Mouse (Mus musculus) limb, embryonic 13.5 days (tissue): ENCODE results near the gene Sarm1. TPM values are rescaled to one million over a fixed set of nuclear protein-coding genes. Genes with fewer than 3 reads are reported as not detected.

Source experiments
- ATAC-seq: fragments of 200-750 bp; cut with Nextera tagmentation; 2 replicates; pipeline ENCODE4 v1.8.0; 2017; ENCODE audit warnings: low read depth, moderate number of reproducible peaks, moderate TSS enrichment; ENCODE audit not compliant: low FRiP score
- H3K27ac ChIP-seq: fragments of 300-500 bp; sonication (generic); 2 replicates; pipeline ENCODE4 v1.5.1; 2015; ENCODE audit warnings: inconsistent platforms, mild to moderate bottlenecking, moderate library complexity
- H3K27me3 ChIP-seq: fragments of 300-500 bp; sonication (generic); 2 replicates; pipeline ENCODE4 v1.6.1; 2015; ENCODE audit warnings: mild to moderate bottlenecking, inconsistent platforms
- H3K36me3 ChIP-seq: fragments of 300-500 bp; sonication (generic); 2 replicates; pipeline ENCODE4 v1.6.1; 2015; ENCODE audit warnings: inconsistent platforms, mild to moderate bottlenecking, moderate library complexity
- H3K4me1 ChIP-seq: fragments of 300-500 bp; sonication (generic); 2 replicates; pipeline ENCODE4 v1.6.1; 2015; ENCODE audit warnings: inconsistent platforms
- H3K4me2 ChIP-seq: fragments of 300-500 bp; sonication (generic); replicated peaks from 2 replicates; pipeline ENCODE4 v1.6.1; 2015; ENCODE audit warnings: inconsistent platforms, mild to moderate bottlenecking, moderate library complexity
- H3K4me3 ChIP-seq: fragments of 300-500 bp; sonication (generic); 2 replicates; pipeline ENCODE4 v1.5.1; 2015; ENCODE audit warnings: moderate library complexity, mild to moderate bottlenecking, inconsistent platforms
- H3K9ac ChIP-seq: fragments of 300-500 bp; sonication (generic); 2 replicates; pipeline ENCODE4 v1.6.1; 2015; ENCODE audit warnings: mild to moderate bottlenecking, inconsistent platforms
- H3K9me3 ChIP-seq: fragments of 300-500 bp; sonication (generic); 2 replicates; pipeline ENCODE4 v1.6.1; 2016; ENCODE audit warnings: inconsistent platforms
- WGBS: fragments of 180-500 bp; shearing (Covaris S2); methylation state at CpG from one replicate; pipeline ENCODE4 v1.1.7; 2015; 5-methylcytosine and 5-hydroxymethylcytosine counted together
- polyA plus RNA-seq: library from polyadenylated mRNA; unstranded; fragments of >200 nt; fragmentation: Nextera tagmentation; extraction: Ambion mirVana; gene quantifications from 2 replicates; pipeline ENCODE4 v1.2.1, GENCODE M21; 2015

Gene Sarm1
- polyA plus RNA-seq, 1 experiment from 2014 or later = 2.6 TPM

DNA sequence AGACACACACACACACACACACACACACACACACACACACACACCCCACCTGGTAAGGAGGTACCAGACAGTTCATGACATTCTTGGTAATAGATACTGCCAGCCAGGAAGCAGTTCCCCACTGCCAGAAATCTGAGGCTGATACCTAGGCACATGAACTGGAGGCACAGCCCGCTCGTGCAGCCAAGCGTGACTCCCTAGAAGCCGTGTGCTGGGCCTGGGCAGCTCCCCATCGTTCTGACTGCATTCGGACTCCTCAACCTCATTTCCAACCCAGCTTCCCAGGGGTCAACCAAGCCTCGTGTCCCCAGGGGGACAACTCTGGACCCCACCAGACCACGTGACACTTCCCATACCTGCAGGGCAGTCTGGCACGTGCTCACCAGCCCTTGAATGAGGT, 31.2 kb upstream of the Sarm1 start:
- Histone ChIP-seq H3K4me2 (no peak overlapping the region), H3K27me3 (no peaks in the 10 kb centered on the region), H3K36me3 (peaks cover 79% of the 10 kb centered on the region), H3K4me3 (no peak overlapping the region), H3K27ac (no peak overlapping the region), H3K9ac (no peak overlapping the region), H3K9me3 (no peaks in the 10 kb centered on the region), H3K4me1 (no peaks in the 10 kb centered on the region)
- ATAC-seq = no peak
- WGBS = 91% methylated on average over 9 of the region's 9 CpGs

DNA sequence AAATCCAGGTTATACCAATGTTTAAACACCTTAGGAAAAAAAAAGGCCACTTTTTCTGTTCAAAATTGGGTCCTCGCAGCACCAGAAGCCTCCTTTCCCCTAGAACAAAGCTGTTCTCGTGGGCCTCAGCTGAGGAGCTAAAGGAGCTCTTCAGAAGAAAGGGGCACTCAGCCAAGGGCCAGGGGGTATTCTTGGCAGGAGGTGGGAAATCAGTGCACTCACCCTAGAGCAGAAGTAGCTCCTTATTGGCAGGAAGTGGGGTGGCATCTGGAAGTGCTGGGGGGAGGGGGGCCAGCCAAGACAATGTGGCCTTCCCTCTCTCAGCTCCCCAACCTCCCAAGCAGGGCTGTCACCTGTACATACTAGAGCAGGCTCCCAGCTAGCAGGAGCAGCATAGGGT, 27.3 kb upstream of the Sarm1 start:
- no peak overlapping the region for H3K27ac ChIP-seq
- no peak for ATAC-seq
- H3K4me2 ChIP-seq = no peak overlapping the region
- WGBS = 81% methylated on average over 2 of the region's 2 CpGs
- no peak overlapping the region for H3K4me3 ChIP-seq
- no peak overlapping the region for H3K9ac ChIP-seq
- no peaks in the 10 kb centered on the region for H3K27me3 ChIP-seq
- H3K9me3 ChIP-seq = no peaks in the 10 kb centered on the region
- H3K4me1 ChIP-seq = no peaks in the 10 kb centered on the region
- H3K36me3 ChIP-seq = peaks cover 100% of the 10 kb centered on the region

DNA sequence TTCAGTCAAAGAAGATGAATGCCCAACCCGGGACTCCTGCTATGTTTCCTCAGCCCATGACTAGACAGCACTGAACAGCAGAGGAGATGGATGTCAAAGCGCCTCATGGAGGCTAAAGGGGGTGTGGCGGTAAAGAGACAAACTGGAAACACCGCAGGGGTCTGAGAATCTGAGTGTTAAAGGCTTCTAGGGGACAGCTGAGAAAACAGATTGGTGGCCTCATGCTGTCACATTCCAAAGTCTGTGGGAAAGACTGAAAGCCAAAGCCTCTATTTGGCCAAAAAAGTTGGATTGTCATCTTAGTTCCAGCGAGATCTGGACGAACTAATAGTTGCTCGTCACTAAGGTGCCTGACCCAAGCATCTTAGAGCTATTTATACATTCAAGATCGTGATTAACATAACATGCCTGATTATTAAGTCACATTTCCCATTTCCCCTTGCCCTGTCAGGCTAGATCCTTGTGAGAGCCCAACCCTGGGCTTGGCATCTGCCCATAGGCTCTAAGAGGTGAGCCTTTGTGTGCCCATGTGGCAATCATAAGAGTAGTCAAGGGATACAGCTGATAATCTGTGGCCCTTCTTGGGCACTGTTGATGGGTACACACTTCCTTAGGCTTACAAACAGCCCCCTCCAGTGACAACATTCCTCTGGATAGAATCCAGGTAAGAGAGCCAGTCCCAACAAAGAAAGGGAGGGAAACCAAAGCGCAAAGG, 25.8 kb upstream of the Sarm1 start:
- WGBS = 90% methylated on average over 9 of the region's 9 CpGs
- Histone ChIP-seq H3K9ac (no peak overlapping the region), H3K4me1 (no peaks in the 10 kb centered on the region), H3K9me3 (no peaks in the 10 kb centered on the region), H3K27me3 (no peaks in the 10 kb centered on the region), H3K36me3 (peaks cover 100% of the 10 kb centered on the region), H3K4me2 (no peak overlapping the region), H3K4me3 (no peak overlapping the region), H3K27ac (no peak overlapping the region)
- no peak for ATAC-seq

DNA sequence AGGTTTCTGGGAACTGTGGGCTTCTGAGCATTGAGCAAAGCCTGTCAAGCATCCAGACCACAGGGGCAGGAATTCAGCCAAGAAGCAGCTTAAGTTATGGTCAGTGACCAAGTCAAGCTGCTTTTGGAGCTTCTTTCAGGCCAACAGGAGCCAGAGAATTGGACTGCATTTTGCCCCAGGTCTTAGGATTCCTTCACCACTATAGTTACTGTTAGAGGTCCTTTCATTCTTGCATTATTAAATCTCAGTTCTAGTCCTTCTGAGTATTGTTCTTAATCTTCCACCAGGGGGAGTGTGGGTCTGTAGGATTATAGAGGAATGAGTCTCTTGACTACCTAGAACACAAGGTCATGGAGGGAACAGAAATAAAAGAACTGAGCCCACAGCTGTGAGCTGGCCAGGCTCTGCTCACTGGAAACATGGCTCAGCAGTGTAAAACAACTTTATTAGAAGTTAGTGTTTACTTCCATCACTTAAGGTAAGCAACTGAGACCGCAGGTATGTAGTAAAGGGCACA, 25.0 kb upstream of the Sarm1 start:
- Histone ChIP-seq H3K27me3 (no peaks in the 10 kb centered on the region), H3K36me3 (peaks cover 100% of the 10 kb centered on the region), H3K9me3 (no peaks in the 10 kb centered on the region), H3K9ac (no peak overlapping the region), H3K4me2 (no peak overlapping the region), H3K4me3 (no peak overlapping the region), H3K27ac (no peak overlapping the region), H3K4me1 (no peaks in the 10 kb centered on the region)
- 89% methylated on average over 1 of the region's 1 CpGs for WGBS
- no peak for ATAC-seq

DNA sequence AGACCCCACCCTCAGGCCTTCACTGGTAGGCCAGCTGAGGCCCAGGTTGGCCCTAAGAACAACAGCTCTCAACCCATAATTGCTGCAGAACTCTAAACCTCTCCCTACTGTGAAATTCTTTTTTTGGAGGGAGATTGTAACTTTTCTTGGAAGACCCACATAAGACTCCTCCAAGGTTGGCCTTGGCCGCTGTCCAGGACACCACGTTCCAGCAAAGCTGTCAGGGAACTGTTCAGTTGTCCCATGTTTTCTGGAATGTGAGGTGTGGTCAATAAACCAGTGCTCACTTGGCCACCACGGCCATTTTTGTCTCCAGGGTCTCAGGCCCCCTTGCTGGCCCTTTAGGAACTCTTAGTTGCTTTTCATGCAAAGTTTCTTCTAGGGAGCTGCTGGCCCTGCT, 24.3 kb upstream of the Sarm1 start:
- Histone ChIP-seq H3K4me2 (no peak overlapping the region), H3K27me3 (no peaks in the 10 kb centered on the region), H3K27ac (no peak overlapping the region), H3K4me1 (no peaks in the 10 kb centered on the region), H3K9ac (no peak overlapping the region), H3K36me3 (peaks cover 96% of the 10 kb centered on the region), H3K4me3 (no peak overlapping the region), H3K9me3 (no peaks in the 10 kb centered on the region)
- no peak for ATAC-seq
- 90% methylated on average over 3 of the region's 3 CpGs for WGBS

DNA sequence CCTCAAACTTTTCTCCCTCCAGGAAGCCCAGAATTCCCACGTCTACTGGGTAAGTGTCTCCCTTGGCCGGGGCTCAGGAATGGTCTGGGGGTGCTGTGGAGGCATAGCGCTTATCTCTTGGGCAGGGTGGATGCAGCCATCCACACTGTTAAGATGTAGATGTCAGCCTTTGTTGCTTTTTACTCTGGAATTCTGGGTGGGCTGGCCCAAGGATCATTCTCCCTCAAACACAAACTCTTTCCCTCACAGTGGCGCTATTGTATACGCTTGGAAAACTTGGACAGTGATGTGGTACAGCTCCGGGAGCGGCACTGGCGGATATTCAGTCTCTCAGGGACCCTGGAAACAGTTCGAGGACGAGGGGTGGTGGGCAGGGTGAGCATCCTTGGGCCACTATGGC, 21.4 kb upstream of the Sarm1 start:
- Histone ChIP-seq H3K9ac (no peak overlapping the region), H3K27ac (peak overlapping the region; percentile 15; the same call in 1 of the 2 replicates), H3K4me1 (no peaks in the 10 kb centered on the region), H3K4me3 (no peak overlapping the region), H3K27me3 (no peaks in the 10 kb centered on the region), H3K36me3 (peaks cover 94% of the 10 kb centered on the region), H3K4me2 (no peak overlapping the region), H3K9me3 (no peaks in the 10 kb centered on the region)
- WGBS = 95% methylated on average over 10 of the region's 10 CpGs
- no peak for ATAC-seq

DNA sequence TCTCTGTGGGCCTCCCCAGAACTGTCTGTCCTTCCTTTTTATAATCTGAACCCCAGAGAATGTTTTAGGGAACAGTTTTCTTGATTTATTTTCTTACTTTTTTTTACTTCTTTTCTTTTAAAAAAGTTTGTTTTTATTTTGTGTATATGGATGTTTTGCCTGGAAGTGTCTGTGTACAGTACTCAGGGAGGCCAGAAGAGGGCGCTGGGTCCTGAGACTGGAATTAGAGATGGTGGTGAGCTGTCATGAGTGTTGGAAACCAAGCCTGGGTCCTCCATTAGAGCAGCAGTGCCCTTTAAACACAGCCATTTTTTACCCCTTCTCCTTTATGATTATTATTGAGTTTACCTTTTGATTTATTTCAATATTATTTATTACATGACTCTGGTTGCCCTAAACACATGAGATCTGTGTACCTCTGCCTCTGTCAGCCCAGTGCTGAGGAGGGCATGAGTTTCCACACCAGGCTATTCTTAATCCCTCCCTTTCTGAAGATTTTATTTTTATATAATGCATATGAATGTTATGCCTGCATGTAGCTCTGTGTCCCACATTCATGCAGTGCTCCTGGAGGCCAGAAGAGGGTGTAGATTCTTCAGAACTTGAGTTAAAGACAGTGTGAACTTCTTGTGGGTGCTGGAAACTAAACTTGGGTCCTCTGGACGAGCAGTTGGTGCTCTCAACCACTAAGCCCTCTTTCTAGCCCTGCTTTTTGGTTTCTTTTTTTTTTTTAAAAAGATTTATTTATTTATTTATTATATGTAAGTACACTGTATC, 18.2 kb upstream of the Sarm1 start:
- no peak overlapping the region for H3K9ac ChIP-seq
- no peak for ATAC-seq
- WGBS = 56% methylated on average over 2 of the region's 2 CpGs
- H3K4me2 ChIP-seq = no peak overlapping the region
- H3K4me1 ChIP-seq = peaks cover 15% of the 10 kb centered on the region
- no peak overlapping the region for H3K27ac ChIP-seq
- peaks cover 66% of the 10 kb centered on the region for H3K36me3 ChIP-seq
- no peaks in the 10 kb centered on the region for H3K27me3 ChIP-seq
- H3K4me3 ChIP-seq = no peak overlapping the region
- H3K9me3 ChIP-seq = no peaks in the 10 kb centered on the region

DNA sequence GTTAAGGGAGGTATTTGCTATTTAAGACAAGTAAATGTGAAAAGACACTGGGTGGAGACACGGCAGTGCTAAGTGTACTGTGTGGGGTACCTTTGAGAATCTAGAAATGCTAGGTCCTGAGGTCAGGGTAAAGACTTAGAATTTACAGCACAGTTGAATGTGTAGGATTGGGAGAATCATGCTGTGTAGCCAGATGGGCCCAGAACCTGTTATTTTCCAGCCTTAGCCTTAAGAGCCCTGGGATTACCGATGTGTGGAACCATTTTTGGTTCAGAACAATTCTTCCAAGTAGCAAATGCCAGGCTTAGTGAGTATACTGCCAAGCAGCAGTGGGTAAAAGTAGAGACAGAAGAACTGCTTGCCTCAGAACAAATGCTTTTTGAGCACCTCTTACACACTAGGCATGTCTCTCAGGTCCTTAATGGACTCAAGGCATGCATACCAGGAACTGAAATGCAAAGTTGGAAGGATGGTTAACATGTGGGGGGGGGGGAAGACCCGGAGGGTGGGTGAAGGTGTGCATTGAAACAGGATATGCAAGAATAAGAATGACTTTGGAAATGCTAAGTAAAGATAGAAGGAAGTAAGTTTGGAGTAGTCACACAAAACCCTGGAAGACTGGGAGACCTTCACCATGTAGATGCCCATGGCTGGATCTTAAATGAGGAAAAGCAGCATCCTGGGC, 15.7 kb upstream of the Sarm1 start:
- H3K4me1 ChIP-seq = peaks cover 16% of the 10 kb centered on the region
- H3K9me3 ChIP-seq = no peaks in the 10 kb centered on the region
- H3K36me3 ChIP-seq = peaks cover 54% of the 10 kb centered on the region
- peak overlapping the region; percentile 98 for H3K9ac ChIP-seq
- H3K4me2 ChIP-seq = peak overlapping the region; percentile 89
- H3K4me3 ChIP-seq = peak overlapping the region; percentile 92
- H3K27me3 ChIP-seq = no peaks in the 10 kb centered on the region
- H3K27ac ChIP-seq = no peak overlapping the region
- WGBS = 81% methylated on average over 3 of the region's 3 CpGs
- no peak for ATAC-seq

DNA sequence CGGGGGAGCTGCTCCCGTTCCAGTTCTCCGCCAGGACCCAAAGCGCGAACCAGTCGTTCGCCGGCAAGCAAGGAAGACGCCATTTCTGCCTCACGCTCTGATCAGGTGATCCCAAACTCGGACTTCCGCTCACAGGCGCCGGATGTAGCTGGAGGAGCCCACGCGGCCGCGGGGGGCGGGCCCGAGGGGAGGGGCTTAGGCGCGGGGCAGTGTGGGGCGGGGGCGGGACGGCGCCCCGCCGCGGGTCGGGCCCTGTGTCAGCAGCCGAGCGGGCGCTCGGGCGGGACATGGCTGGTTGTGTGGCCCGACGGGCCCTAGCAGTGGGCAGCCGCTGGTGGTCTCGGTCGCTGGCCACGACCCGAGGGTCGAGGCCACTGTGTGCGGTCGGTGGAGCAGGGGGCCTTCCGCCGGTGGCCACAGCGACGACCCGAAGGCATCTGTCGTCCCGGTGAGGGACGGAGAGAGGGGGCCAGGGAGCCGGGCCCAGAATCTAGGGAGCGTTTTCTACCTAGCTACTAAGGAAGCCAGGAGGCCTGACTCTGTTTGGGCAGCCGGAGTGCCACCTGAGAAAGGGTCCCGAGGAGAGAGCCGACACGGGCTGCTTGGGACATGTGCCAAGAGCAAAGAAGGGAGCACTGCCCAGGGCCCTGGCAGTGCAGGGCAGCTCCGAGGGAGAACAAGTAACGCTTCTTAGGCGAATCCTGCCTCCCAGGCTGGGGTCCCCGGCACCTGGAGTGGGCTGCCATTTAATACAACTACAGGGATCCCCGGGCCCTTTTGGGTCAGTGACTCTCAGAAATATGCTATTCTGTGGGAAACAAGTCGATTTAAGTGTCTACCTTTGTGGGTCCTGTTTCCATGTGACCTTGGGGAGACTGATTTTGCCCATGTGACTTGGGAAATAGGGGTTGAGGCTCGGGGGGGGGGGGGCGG, 14.7 kb upstream of the Sarm1 start, which contains the start of the genes Tmem199 and Poldip2:
Gene Tmem199, minus strand, starts transcription at position 148 of the 933 bp plus-strand sequence.
Gene Poldip2, plus strand, starts transcription at position 169 of the 933 bp plus-strand sequence.
- peak; percentile 96 for ATAC-seq
- peaks cover 16% of the 10 kb centered on the region for H3K4me1 ChIP-seq
- H3K9ac ChIP-seq = peak within 1 kb of the TSS; percentile 98
- H3K27me3 ChIP-seq = no peaks in the 10 kb centered on the region
- peak within 1 kb of the TSS; percentile 79 for H3K27ac ChIP-seq
- no peaks in the 10 kb centered on the region for H3K9me3 ChIP-seq
- peak within 1 kb of the TSS; percentile 89 for H3K4me2 ChIP-seq
- WGBS = under 1% methylated on average over 67 of the region's 67 CpGs
- peak within 1 kb of the TSS; percentile 92 for H3K4me3 ChIP-seq
- H3K36me3 ChIP-seq = peaks cover 54% of the 10 kb centered on the region

DNA sequence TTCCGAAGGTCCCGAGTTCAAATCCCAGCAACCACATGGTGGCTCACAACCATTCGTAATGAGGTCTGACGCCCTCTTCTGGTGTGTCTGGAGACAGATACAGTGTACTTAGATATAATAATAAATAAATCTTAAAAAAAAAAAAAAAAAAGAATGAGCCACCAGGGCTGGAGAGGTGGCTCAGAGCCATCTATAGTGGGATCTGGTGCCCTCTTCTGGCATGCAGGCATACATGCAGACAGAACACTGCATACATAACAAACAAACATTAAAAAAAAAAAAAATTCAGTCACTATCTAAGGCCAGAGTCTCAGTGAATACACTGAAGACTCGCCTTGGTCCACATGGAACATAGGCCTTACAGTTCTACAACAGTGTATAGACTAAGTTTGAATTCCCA, 11.6 kb upstream of the Sarm1 start:
- Histone ChIP-seq H3K4me1 (peaks cover 16% of the 10 kb centered on the region), H3K27me3 (no peaks in the 10 kb centered on the region), H3K9me3 (no peaks in the 10 kb centered on the region), H3K27ac (no peak overlapping the region), H3K4me2 (no peak overlapping the region), H3K36me3 (peaks cover 49% of the 10 kb centered on the region), H3K4me3 (no peak overlapping the region), H3K9ac (no peak overlapping the region)
- ATAC-seq = no peak
- 82% methylated on average over 5 of the region's 5 CpGs for WGBS

DNA sequence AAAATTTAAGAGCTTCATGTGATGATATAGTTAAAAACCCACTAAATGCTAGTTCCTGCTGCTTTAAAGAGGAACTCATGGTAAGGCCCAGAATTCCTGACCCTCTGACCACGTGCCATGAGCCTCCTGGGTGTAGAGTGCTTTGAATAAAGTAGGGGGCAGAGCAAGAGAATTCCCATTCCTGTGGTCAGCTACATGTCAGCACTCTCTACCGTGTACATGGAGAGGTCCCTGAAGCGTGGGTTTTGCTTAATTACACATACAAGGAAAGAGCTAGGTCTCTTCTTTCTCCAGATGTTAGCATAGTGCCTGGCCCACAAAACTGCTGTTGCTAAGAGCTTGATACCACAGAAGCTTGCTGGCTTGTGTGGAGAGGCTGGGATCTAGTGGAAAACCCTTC, 7.9 kb upstream of the Sarm1 start:
- Histone ChIP-seq H3K9ac (no peak overlapping the region), H3K4me1 (no peaks in the 10 kb centered on the region), H3K36me3 (peaks cover 42% of the 10 kb centered on the region), H3K9me3 (no peaks in the 10 kb centered on the region), H3K4me3 (no peak overlapping the region), H3K4me2 (no peak overlapping the region), H3K27ac (no peak overlapping the region), H3K27me3 (peaks cover 15% of the 10 kb centered on the region)
- 77% methylated on average over 3 of the region's 3 CpGs for WGBS
- no peak for ATAC-seq
